Mouse (Mus musculus) embryonic facial prominence, embryonic 14.5 days (tissue): Measurements from ENCODE around the gene Tusc2. TPM values are rescaled to one million over a fixed set of nuclear protein-coding genes. Genes with fewer than 3 reads are reported as not detected.

ENCODE experiments used
- ATAC-seq: fragments of 200-750 bp; cut with Nextera tagmentation; 2 replicates; pipeline ENCODE4 v1.8.0; 2017; ENCODE audit warnings: low read depth, moderate number of reproducible peaks, moderate TSS enrichment
- DNase-seq: peaks from one replicate; pipeline ENCODE4 v3.0.0-alpha.2; 2015; ENCODE audit warnings: low spot score
- H3K27ac ChIP-seq: fragments of 300-500 bp; sonication (generic); replicated peaks from 2 replicates; pipeline ENCODE4 v1.5.1; 2014; ENCODE audit warnings: low read depth, mild to moderate bottlenecking, low read length, moderate library complexity
- H3K27me3 ChIP-seq: fragments of 300-500 bp; sonication (generic); replicated peaks from 2 replicates; pipeline ENCODE4 v1.6.1; 2014; ENCODE audit warnings: low read length; ENCODE audit not compliant: control insufficient read depth, insufficient read depth
- H3K36me3 ChIP-seq: fragments of 300-500 bp; sonication (generic); 2 replicates; pipeline ENCODE4 v1.6.1; 2014; ENCODE audit warnings: low read length, mixed read lengths; ENCODE audit not compliant: control insufficient read depth, insufficient read depth
- H3K4me1 ChIP-seq: fragments of 300-500 bp; sonication (generic); 2 replicates; pipeline ENCODE4 v1.6.1; 2014; ENCODE audit warnings: antibody characterized with exemption, low read length; ENCODE audit not compliant: control insufficient read depth, insufficient read depth
- H3K4me2 ChIP-seq: fragments of 300-500 bp; sonication (generic); 2 replicates; pipeline ENCODE4 v1.6.1; 2014; ENCODE audit warnings: low read depth, mild to moderate bottlenecking, low read length, moderate library complexity, mixed read lengths
- H3K4me3 ChIP-seq: fragments of 300-500 bp; sonication (generic); 2 replicates; pipeline ENCODE4 v1.5.1; 2014; ENCODE audit warnings: low read depth, mild to moderate bottlenecking, low read length
- H3K9ac ChIP-seq: fragments of 300-500 bp; sonication (generic); 2 replicates; pipeline ENCODE4 v1.6.1; 2014; ENCODE audit warnings: low read depth, mild to moderate bottlenecking, low read length, moderate library complexity, mixed read lengths
- H3K9me3 ChIP-seq: fragments of 300-500 bp; sonication (generic); 2 replicates; pipeline ENCODE4 v1.6.1; 2016; ENCODE audit warnings: low read length; ENCODE audit not compliant: control insufficient read depth
- WGBS: fragments of 180-500 bp; shearing (Covaris S2); extraction: QIAGEN DNeasy Blood & Tissue Kit; methylation state at CpG from one replicate; pipeline ENCODE4 v1.1.7; 2014; 5-methylcytosine and 5-hydroxymethylcytosine counted together
- polyA plus RNA-seq: library from polyadenylated mRNA; unstranded; fragments of >200 nt; fragmentation: Nextera tagmentation; extraction: Ambion mirVana; gene quantifications from 2 replicates; pipeline ENCODE4 v1.2.1, GENCODE M21; 2014

Gene Tusc2
- polyA plus RNA-seq, 1 experiment from 2014 or later: 43.1 TPM

DNA sequence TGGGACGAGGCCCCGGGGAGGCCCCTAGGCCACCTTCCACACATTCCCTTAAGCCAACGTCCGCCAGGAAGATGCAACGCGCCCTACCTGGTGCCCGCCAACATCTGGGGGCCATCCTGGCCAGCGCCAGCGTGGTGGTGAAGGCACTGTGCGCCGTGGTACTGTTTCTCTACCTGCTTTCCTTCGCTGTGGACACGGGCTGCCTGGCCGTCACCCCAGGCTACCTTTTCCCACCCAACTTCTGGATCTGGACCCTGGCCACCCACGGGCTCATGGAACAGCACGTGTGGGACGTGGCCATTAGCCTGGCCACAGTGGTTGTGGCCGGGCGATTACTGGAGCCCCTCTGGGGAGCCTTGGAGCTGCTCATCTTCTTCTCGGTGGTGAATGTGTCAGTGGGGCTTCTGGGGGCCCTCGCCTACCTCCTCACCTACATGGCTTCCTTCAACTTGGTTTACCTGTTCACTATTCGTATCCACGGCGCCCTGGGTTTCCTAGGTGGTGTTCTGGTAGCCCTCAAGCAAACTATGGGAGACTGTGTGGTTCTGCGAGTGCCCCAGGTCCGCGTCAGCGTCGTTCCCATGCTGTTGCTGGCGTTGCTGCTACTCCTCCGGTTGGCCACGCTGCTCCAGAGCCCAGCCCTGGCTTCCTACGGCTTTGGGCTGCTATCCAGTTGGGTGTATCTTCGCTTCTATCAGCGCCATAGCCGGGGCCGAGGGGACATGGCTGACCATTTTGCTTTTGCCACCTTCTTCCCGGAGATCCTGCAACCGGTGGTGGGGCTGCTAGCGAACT lies 28.4 kb upstream of the Tusc2 start:
- DNase-seq (no peak), ATAC-seq (no peak)
- H3K4me3 ChIP-seq: peak overlapping the region; percentile 91
- peak overlapping the region; percentile 94 for H3K9ac ChIP-seq
- H3K9me3 ChIP-seq: no peaks in the 10 kb centered on the region
- H3K27ac ChIP-seq: peak overlapping the region; percentile 87
- H3K36me3 ChIP-seq: peaks cover 24% of the 10 kb centered on the region
- peak overlapping the region; percentile 98 for H3K4me2 ChIP-seq
- H3K4me1 ChIP-seq: peaks cover 23% of the 10 kb centered on the region
- WGBS: under 1% methylated on average over 33 of the region's 40 CpGs
- no peaks in the 10 kb centered on the region for H3K27me3 ChIP-seq

DNA sequence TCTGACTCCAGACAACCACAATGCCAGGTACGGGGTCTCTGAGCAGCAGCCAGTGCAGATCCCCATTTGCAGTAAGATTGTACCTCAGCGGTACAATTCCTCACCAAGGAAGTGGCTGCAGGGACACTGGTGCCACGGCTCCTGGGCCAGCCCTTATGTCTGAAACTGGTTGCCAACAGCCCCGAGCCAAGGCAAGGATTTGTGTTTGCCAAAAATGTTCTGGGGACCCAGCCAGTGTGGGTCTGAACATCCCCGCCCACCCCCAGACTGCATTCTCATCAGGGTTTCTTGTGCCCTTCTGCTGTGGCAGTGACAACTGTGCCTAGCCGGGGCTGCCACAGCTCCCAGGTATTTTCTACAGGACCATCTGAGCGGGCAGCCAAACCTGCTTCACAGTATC lies 24.8 kb upstream of the Tusc2 start:
- no peak overlapping the region for H3K4me3 ChIP-seq
- no peaks in the 10 kb centered on the region for H3K27me3 ChIP-seq
- H3K27ac ChIP-seq: no peak overlapping the region
- no peak overlapping the region for H3K4me2 ChIP-seq
- DNase-seq (no peak), ATAC-seq (no peak)
- peaks cover 32% of the 10 kb centered on the region for H3K36me3 ChIP-seq
- WGBS: 99% methylated on average over 7 of the region's 7 CpGs
- peaks cover 32% of the 10 kb centered on the region for H3K4me1 ChIP-seq
- no peaks in the 10 kb centered on the region for H3K9me3 ChIP-seq
- H3K9ac ChIP-seq: no peak overlapping the region

DNA sequence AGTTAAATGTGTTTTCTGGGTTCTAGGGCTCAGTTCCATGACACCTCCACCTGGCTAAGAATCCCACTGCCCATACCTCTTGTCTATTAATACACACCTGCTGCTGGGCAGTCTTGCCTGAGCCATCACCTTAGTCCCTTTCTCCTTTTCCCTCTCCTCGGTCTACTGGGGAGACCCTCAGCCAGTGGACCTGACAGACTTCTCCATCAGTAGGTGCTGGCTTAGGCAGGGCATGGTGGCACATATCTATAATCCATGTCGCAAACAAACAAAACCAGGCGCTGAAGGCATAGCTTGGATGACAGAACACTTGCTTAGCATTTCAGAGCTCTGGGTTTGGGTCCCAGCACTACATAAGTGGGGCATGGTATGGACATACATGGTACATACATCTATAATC lies 24.3 kb upstream of the Tusc2 start:
- no peak for DNase-seq
- peaks cover 30% of the 10 kb centered on the region for H3K4me1 ChIP-seq
- H3K27ac ChIP-seq: no peak overlapping the region
- no peak for ATAC-seq
- no peaks in the 10 kb centered on the region for H3K27me3 ChIP-seq
- H3K36me3 ChIP-seq: peaks cover 32% of the 10 kb centered on the region
- H3K9me3 ChIP-seq: no peaks in the 10 kb centered on the region
- no peak overlapping the region for H3K4me2 ChIP-seq
- WGBS: 93% methylated on average over 3 of the region's 3 CpGs
- no peak overlapping the region for H3K4me3 ChIP-seq
- no peak overlapping the region for H3K9ac ChIP-seq

DNA sequence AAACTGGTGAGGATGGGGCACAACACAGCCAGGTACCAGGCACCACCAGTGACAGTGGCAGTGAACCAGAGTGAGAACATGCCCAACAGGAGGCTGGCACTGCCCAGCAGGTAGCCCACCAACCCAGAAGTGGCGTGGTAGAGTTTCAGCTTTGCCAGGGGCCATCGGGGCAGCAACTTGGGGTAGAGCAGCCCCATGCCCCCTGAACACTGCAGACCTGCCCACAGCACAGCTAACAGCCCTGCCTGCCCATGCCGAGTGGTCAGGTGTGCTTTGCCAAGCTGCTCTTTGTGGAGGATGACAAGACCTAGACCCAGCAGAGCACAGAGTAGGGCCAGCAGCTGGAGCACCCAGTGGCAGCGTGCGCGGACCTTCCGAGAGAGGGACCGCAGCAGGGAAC lies 23.1 kb upstream of the Tusc2 start:
- Histone ChIP-seq H3K36me3 (peaks cover 43% of the 10 kb centered on the region), H3K27ac (no peak overlapping the region), H3K9me3 (no peaks in the 10 kb centered on the region), H3K4me1 (peaks cover 30% of the 10 kb centered on the region), H3K9ac (no peak overlapping the region), H3K4me3 (no peak overlapping the region), H3K4me2 (no peak overlapping the region), H3K27me3 (no peaks in the 10 kb centered on the region)
- no peak for ATAC-seq
- DNase-seq: no peak
- 97% methylated on average over 8 of the region's 8 CpGs for WGBS

DNA sequence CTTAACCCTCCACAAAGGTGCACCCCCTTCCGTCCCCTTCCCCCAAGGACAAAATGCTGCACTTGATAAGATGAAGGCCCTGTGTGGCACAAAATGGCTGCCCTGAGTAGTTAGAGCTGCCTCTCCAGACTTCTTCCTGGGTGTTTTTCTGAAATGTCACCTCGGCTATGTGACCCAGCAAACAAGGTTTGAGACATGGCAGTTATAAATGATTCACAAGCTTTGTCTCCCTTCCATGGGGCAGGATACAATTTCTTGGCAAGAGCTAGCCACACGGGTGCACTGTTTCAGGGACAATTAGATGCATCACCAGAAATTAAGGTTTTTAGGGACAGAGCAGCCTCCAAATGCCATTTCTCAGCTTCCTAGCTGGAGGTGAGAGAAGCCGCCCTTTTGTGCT lies 22.6 kb upstream of the Tusc2 start:
- peak overlapping the region; percentile 92 for H3K4me2 ChIP-seq
- peaks cover 48% of the 10 kb centered on the region for H3K36me3 ChIP-seq
- peaks cover 27% of the 10 kb centered on the region for H3K4me1 ChIP-seq
- no peaks in the 10 kb centered on the region for H3K27me3 ChIP-seq
- H3K4me3 ChIP-seq: no peak overlapping the region
- WGBS: 64% methylated on average over 4 of the region's 4 CpGs
- DNase-seq: no peak
- no peaks in the 10 kb centered on the region for H3K9me3 ChIP-seq
- no peak overlapping the region for H3K9ac ChIP-seq
- ATAC-seq: no peak
- no peak overlapping the region for H3K27ac ChIP-seq

DNA sequence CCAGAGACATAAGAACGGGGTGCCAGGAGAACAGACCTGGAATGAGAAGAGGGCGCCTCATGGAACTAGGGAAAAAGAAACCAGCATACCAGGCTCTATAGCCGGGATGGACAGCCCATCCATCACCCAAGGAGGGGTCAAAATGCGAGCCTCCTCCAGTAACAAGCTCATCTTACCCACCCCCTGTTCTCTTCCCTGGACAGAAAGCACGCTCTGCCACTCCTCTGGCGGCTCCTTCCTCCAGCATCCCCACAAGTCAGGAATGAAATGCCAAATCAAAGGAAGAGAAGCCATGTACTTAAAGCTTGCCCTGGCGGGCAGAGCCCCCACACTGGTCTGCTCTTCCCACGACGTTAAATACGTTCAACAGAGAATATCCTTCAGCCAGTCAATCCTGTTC lies 22.1 kb upstream of the Tusc2 start:
- DNase-seq (no peak), ATAC-seq (no peak)
- Histone ChIP-seq H3K27me3 (no peaks in the 10 kb centered on the region), H3K4me3 (peak overlapping the region; percentile 71), H3K4me2 (peak overlapping the region; percentile 92), H3K9ac (peak overlapping the region; percentile 34; the same call in 1 of the 2 replicates), H3K9me3 (no peaks in the 10 kb centered on the region), H3K4me1 (peaks cover 21% of the 10 kb centered on the region), H3K36me3 (peaks cover 48% of the 10 kb centered on the region), H3K27ac (no peak overlapping the region)
- 44% methylated on average over 10 of the region's 10 CpGs for WGBS

DNA sequence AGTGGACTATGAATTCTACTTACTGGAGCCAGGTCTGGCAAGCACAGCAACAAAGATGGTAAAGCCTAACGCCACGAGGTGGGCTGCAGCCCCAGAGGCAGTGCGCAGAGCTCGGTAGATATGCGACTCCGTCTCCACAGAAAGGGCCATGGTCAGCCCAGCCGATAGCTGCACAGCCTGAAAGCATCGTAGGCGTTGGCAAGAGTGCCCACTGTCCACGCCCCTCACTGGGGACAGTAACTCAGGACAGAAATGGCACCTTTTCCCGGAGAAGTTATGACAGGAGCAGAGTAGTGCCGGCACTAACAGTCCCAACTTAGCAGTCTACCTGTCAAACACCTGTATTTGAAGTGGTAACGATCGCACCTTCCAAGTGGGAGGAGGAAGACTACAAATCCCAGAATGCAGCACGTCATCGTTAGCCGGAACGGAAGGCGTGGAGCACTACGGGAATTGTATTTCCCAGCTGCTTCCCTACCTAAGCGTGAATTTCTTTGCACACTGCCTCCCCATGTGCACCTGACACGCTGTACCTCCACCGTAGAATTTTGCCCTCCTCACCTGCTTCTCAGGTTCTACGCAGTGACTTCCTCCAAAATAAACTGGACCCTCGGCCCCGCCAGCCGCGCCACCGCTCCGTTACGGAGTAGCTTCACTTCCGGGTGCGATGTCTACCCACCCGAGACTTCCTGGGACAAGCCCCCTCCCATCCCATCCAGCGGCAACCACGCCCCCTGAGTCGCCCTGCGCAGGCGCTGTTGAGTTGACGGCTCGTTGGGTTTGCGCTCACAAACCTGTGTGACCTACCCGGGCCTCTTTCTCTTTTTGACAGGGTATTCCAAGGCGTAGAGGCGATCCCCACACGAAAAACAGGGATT lies 21.3 kb upstream of the Tusc2 start, which contains the start of the genes Cyb561d2 and Nprl2:
Cyb561d2 (minus strand) TSS at position 720 of the 878 bp plus-strand sequence.
Nprl2 (plus strand) TSS at position 753 of the 878 bp plus-strand sequence.
- peak; percentile 88 for ATAC-seq
- H3K27ac ChIP-seq: 0 out of 2 replicates have a peak within 1 kb of the TSS, but pooled peaks have one; percentile 33

DNA sequence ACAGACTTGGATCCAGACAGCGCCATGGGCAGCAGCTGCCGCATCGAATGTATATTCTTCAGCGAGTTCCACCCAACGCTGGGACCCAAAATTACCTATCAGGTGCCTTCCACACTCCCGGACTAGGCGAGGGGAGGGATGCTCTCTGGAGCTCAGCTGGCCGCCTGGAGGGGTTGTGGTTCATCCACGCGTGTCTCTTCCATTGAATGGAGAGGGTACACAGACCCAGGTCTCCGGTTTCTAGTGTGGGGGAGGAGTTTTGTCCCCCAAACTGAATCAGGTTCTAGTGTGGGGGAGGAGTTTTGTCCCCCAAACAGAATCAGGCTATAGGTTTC lies 20.7 kb upstream of the Tusc2 start:
- Histone ChIP-seq H3K4me1 (peaks cover 19% of the 10 kb centered on the region), H3K27me3 (no peaks in the 10 kb centered on the region), H3K9ac (peak overlapping the region; percentile 72), H3K9me3 (no peaks in the 10 kb centered on the region), H3K4me2 (peak overlapping the region; percentile 92), H3K27ac (0 out of 2 replicates have a peak overlapping the region, but pooled peaks have one; percentile 33), H3K4me3 (peak overlapping the region; percentile 71), H3K36me3 (peaks cover 46% of the 10 kb centered on the region)
- ATAC-seq (peak; percentile 1; the same call in 1 of the 2 replicates), DNase-seq (no peak)
- WGBS: 1% methylated on average over 11 of the region's 11 CpGs

More for the DNA sequence above, 21.3 kb upstream of the Tusc2 start, which contains the start of the genes Cyb561d2 and Nprl2:
- Histone ChIP-seq H3K27me3 (no peaks in the 10 kb centered on the region), H3K9me3 (no peaks in the 10 kb centered on the region), H3K9ac (peak within 1 kb of the TSS; percentile 72), H3K4me1 (peaks cover 19% of the 10 kb centered on the region), H3K36me3 (peaks cover 48% of the 10 kb centered on the region), H3K4me2 (peak within 1 kb of the TSS; percentile 92), H3K4me3 (peak within 1 kb of the TSS; percentile 71)
- DNase-seq: peak; percentile 97
- WGBS: under 1% methylated on average over 46 of the region's 46 CpGs
